Mouse (Mus musculus) MEL (cell line): ENCODE results near the gene Plcb1. TPM values are rescaled to one million over a fixed set of nuclear protein-coding genes. Genes with fewer than 3 reads are reported as not detected.

Source experiments
- DNase-seq: peaks from one replicate; pipeline ENCODE4 v3.0.0; 2011; ENCODE audit warnings: low read depth, low spot score
- H3K27ac ChIP-seq: 2 replicates; pipeline ENCODE4 v1.5.1; 2012; ENCODE audit warnings: low read depth, mild to moderate bottlenecking, control low read depth, low read length, moderate library complexity; ENCODE audit not compliant: control insufficient read depth
- H3K27me3 ChIP-seq, 2 experiments: fragments of 150-350 bp in 1 of 2; sonication (generic) in 1 of 2; 2 replicates each; pipeline ENCODE4 v1.6.1; 2012; ENCODE audit warnings: low read length in 2 of 2, mild to moderate bottlenecking in 2 of 2, improper control_type of control experiment in 1 of 2, moderate library complexity in 1 of 2; ENCODE audit not compliant: insufficient read depth in 2 of 2, control insufficient read depth in 1 of 2
- H3K36me3 ChIP-seq, 2 experiments: 2 replicates each; pipeline ENCODE4 v1.6.1; 2012 to 2014; ENCODE audit warnings: low read length in 2 of 2, improper control_type of control experiment in 1 of 2, inconsistent platforms in 1 of 2, mild to moderate bottlenecking in 1 of 2; ENCODE audit not compliant: insufficient read depth in 2 of 2, control insufficient read depth in 1 of 2
- H3K4me1 ChIP-seq, 2 experiments: fragments of 150-350 bp in 1 of 2; sonication (generic) in 1 of 2; 2 replicates each; pipeline ENCODE4 v1.6.1; 2012; ENCODE audit warnings: low read length in 2 of 2, improper control_type of control experiment in 1 of 2, mild to moderate bottlenecking in 1 of 2; ENCODE audit not compliant: insufficient read depth in 2 of 2, control insufficient read depth in 1 of 2
- H3K4me3 ChIP-seq, 2 experiments: fragments of 150-350 bp in 1 of 2; sonication (generic) in 1 of 2; 2 replicates each; pipeline ENCODE4 v1.5.1; 2012; ENCODE audit warnings: low read depth in 2 of 2, low read length in 2 of 2, mild to moderate bottlenecking in 2 of 2, moderate library complexity in 2 of 2, control low read depth in 1 of 2, improper control_type of control experiment in 1 of 2; ENCODE audit not compliant: control insufficient read depth in 1 of 2, insufficient read depth in 1 of 2
- H3K79me2 ChIP-seq: 2 replicates; pipeline ENCODE4 v1.6.1; 2012; ENCODE audit warnings: mild to moderate bottlenecking, low read length, moderate library complexity; ENCODE audit not compliant: control insufficient read depth, poor library complexity, insufficient read depth
- H3K9ac ChIP-seq: 2 replicates; pipeline ENCODE4 v1.6.1; 2012; ENCODE audit warnings: low read depth, mild to moderate bottlenecking, control low read depth, low read length, moderate library complexity; ENCODE audit not compliant: control insufficient read depth, poor library complexity, severe bottlenecking
- H3K9me3 ChIP-seq: fragments of 150-350 bp; sonication (generic); replicated peaks from 2 replicates; pipeline ENCODE4 v1.6.1; 2012; ENCODE audit warnings: mild to moderate bottlenecking, low read length, improper control_type of control experiment, moderate library complexity; ENCODE audit not compliant: insufficient read depth
- CHD1 ChIP-seq: IDR thresholded peaks from 2 replicates; pipeline ENCODE4 v1.6.1; 2012; ENCODE audit warnings: low read depth, mild to moderate bottlenecking, inconsistent platforms, low read length, improper control_type of control experiment
- CHD2 ChIP-seq: IDR thresholded peaks from 2 replicates; pipeline ENCODE4 v1.6.1; 2011; ENCODE audit warnings: low read length, improper control_type of control experiment
- EP300 ChIP-seq, 2 experiments: IDR thresholded peaks; 2 replicates each; pipeline ENCODE4 v1.6.1; 2011; ENCODE audit warnings: improper control_type of control experiment in 2 of 2, low read length in 2 of 2, low read depth in 1 of 2, mild to moderate bottlenecking in 1 of 2
- ETS1 ChIP-seq: IDR thresholded peaks from 2 replicates; pipeline ENCODE4 v1.6.1; 2012; ENCODE audit warnings: low read depth, mild to moderate bottlenecking, inconsistent platforms, low read length, improper control_type of control experiment, moderate library complexity
- GABPA ChIP-seq: IDR thresholded peaks from 2 replicates; pipeline ENCODE4 v1.6.1; 2012; ENCODE audit warnings: low read depth, mild to moderate bottlenecking, inconsistent platforms, low read length, improper control_type of control experiment, moderate library complexity
- GATA1 ChIP-seq: IDR thresholded peaks from 2 replicates; pipeline ENCODE4 v1.6.1; 2011; ENCODE audit warnings: low read depth, low read length, improper control_type of control experiment
- HCFC1 ChIP-seq: IDR thresholded peaks from 2 replicates; pipeline ENCODE4 v1.6.1; 2012; ENCODE audit warnings: low read depth, mild to moderate bottlenecking, inconsistent platforms, low read length, improper control_type of control experiment, moderate library complexity
- KAT2A ChIP-seq: conservative IDR thresholded peaks from 2 replicates; pipeline ENCODE4 v1.6.1; 2012; ENCODE audit warnings: low read depth, low read length, improper control_type of control experiment, inconsistent platforms
- MAX ChIP-seq: IDR thresholded peaks from 2 replicates; pipeline ENCODE4 v1.6.1; 2011; ENCODE audit warnings: low read length, improper control_type of control experiment
- MAZ ChIP-seq: IDR thresholded peaks from 2 replicates; pipeline ENCODE4 v1.6.1; 2012; ENCODE audit warnings: low read depth, mild to moderate bottlenecking, inconsistent platforms, low read length, improper control_type of control experiment
- MEF2A ChIP-seq: IDR thresholded peaks from 2 replicates; pipeline ENCODE4 v1.6.1; 2014; ENCODE audit warnings: low read depth, mild to moderate bottlenecking, inconsistent platforms, low read length, improper control_type of control experiment; ENCODE audit not compliant: poor library complexity, insufficient replicate concordance, severe bottlenecking; ENCODE audit errors: extremely low read depth
- NRF1 ChIP-seq: IDR thresholded peaks from 2 replicates; pipeline ENCODE4 v1.6.1; 2014; ENCODE audit warnings: low read depth, mild to moderate bottlenecking, inconsistent platforms, low read length, improper control_type of control experiment, moderate library complexity; ENCODE audit not compliant: poor library complexity, insufficient read depth, severe bottlenecking
- POLR2AphosphoS2 ChIP-seq: IDR thresholded peaks from 2 replicates; pipeline ENCODE4 v1.6.1; 2011; ENCODE audit warnings: low read length, improper control_type of control experiment
- POLR2AphosphoS5 ChIP-seq: IDR thresholded peaks from 2 replicates; pipeline ENCODE4 v1.6.1; 2012; ENCODE audit warnings: low read depth, borderline replicate concordance, mild to moderate bottlenecking, inconsistent platforms, low read length, moderate library complexity, mixed read lengths
- SMC3 ChIP-seq: IDR thresholded peaks from 2 replicates; pipeline ENCODE4 v1.6.1; 2011; ENCODE audit warnings: low read depth, low read length, improper control_type of control experiment
- TBP ChIP-seq: IDR thresholded peaks from 2 replicates; pipeline ENCODE4 v1.8.0; 2011; ENCODE audit warnings: low read depth, low read length, improper control_type of control experiment
- TCF12 ChIP-seq: IDR thresholded peaks from 2 replicates; pipeline ENCODE4 v1.6.1; 2014; ENCODE audit warnings: low read depth, mild to moderate bottlenecking, inconsistent platforms, low read length, improper control_type of control experiment, moderate library complexity
- UBTF ChIP-seq: IDR thresholded peaks from 2 replicates; pipeline ENCODE4 v1.6.1; 2012; ENCODE audit warnings: low read depth, mild to moderate bottlenecking, inconsistent platforms, low read length, improper control_type of control experiment, moderate library complexity, borderline replicate concordance; ENCODE audit not compliant: insufficient read depth
- USF2 ChIP-seq, 2 experiments: IDR thresholded peaks; 2 replicates each; pipeline ENCODE4 v1.6.1; 2011 to 2012; ENCODE audit warnings: improper control_type of control experiment in 2 of 2, low read length in 2 of 2, borderline replicate concordance in 1 of 2, inconsistent platforms in 1 of 2, low read depth in 1 of 2, mild to moderate bottlenecking in 1 of 2; ENCODE audit not compliant: insufficient read depth in 1 of 2
- ZKSCAN1 ChIP-seq: IDR thresholded peaks from 2 replicates; pipeline ENCODE4 v1.6.1; 2012; ENCODE audit warnings: low read depth, mild to moderate bottlenecking, inconsistent platforms, low read length, improper control_type of control experiment, moderate library complexity
- ZMIZ1 ChIP-seq: IDR thresholded peaks from 2 replicates; pipeline ENCODE4 v1.6.1; 2012; ENCODE audit warnings: low read depth, mild to moderate bottlenecking, inconsistent platforms, low read length, improper control_type of control experiment, moderate library complexity
- ZNF384 ChIP-seq: IDR thresholded peaks from 2 replicates; pipeline ENCODE4 v1.6.1; 2012; ENCODE audit warnings: low read depth, mild to moderate bottlenecking, inconsistent platforms, low read length, improper control_type of control experiment
- polyA plus RNA-seq, 2 experiments: library from polyadenylated mRNA; stranded (reverse) in 1 of 2; unstranded in 1 of 2; fragments of >175 nt in 1 of 2; fragments of >200 nt in 1 of 2; gene quantifications; 2 replicates each; pipeline versions ENCODE4 v1.2.1 to v1.2.4; 2012; ENCODE audit warnings: low replicate concordance in 2 of 2, low read depth in 1 of 2; ENCODE audit not compliant: insufficient read length in 2 of 2, insufficient read depth in 1 of 2, missing spikeins in 1 of 2
- total RNA-seq: library from RNA; depleted of rRNA; stranded (reverse); fragments of 300-350 nt; gene quantifications from 2 replicates; pipeline ENCODE4 v1.2.3, GENCODE M21; 2012

Plcb1 gene
- total and polyA plus RNA-seq, 3 experiments, result not detected

- H3K9me3 ChIP-seq, result no peaks in the 10 kb centered on the region
- no peak for TF ChIP-seq HCFC1
- TF ChIP-seq NRF1, result no peak
- no peak for TF ChIP-seq UBTF
- TF ChIP-seq CHD2, result no peak
- TF ChIP-seq EP300 (IDR thresholded peaks at IDR 0.05; ENCODE audit: low read depth in 1 of 2, low read length in 2 of 2), result no peak
- TF ChIP-seq SMC3, result no peak
- TF ChIP-seq MEF2A, result no peak
- no peak for TF ChIP-seq POLR2AphosphoS5
- no peak for TF ChIP-seq GABPA
- TF ChIP-seq ZMIZ1, result no peak
- no peak for TF ChIP-seq ETS1
- TF ChIP-seq USF2 (IDR thresholded peaks at IDR 0.05; ENCODE audit: borderline replicate concordance in 1 of 2, insufficient read depth in 1 of 2, low read depth in 1 of 2, low read length in 2 of 2), result no peak
- TF ChIP-seq TBP, result no peak
- no peak for TF ChIP-seq GATA1
- no peaks in the 10 kb centered on the region for H3K4me1 ChIP-seq
- H3K4me3 ChIP-seq, result no peak overlapping the region
- H3K27ac ChIP-seq, result no peak overlapping the region
- H3K36me3 ChIP-seq, result no peaks in the 10 kb centered on the region
- H3K9ac ChIP-seq, result no peak overlapping the region
- no peaks in the 10 kb centered on the region for H3K79me2 ChIP-seq
- no peaks in the 10 kb centered on the region for H3K27me3 ChIP-seq
- DNase-seq, result no peak
These were observed 328.7 kb downstream of the Plcb1 start for GRCm38 (mm10) chr2:135114501-135115128.

- DNase-seq, result no peak
- Histone ChIP-seq H3K27me3 (no peaks in the 10 kb centered on the region), H3K36me3 (no peaks in the 10 kb centered on the region), H3K9ac (no peak overlapping the region), H3K4me1 (no peaks in the 10 kb centered on the region), H3K79me2 (no peaks in the 10 kb centered on the region), H3K27ac (no peak overlapping the region), H3K9me3 (no peaks in the 10 kb centered on the region), H3K4me3 (no peak overlapping the region)
- TF ChIP-seq MAZ (no peak), ZNF384 (no peak), CHD2 (no peak), ZMIZ1 (no peak), MAX (no peak), CHD1 (no peak), NRF1 (no peak), ZKSCAN1 (no peak), ETS1 (no peak), GABPA (no peak), POLR2AphosphoS2 (no peak), TCF12 (no peak), KAT2A (no peak)
These were observed 337.2 kb downstream of the Plcb1 start for GRCm38 (mm10) chr2:135123057-135123456.
